Mouse (Mus musculus): ENCODE measurements around the gene Emp2.

The Emp2 gene

DNA sequence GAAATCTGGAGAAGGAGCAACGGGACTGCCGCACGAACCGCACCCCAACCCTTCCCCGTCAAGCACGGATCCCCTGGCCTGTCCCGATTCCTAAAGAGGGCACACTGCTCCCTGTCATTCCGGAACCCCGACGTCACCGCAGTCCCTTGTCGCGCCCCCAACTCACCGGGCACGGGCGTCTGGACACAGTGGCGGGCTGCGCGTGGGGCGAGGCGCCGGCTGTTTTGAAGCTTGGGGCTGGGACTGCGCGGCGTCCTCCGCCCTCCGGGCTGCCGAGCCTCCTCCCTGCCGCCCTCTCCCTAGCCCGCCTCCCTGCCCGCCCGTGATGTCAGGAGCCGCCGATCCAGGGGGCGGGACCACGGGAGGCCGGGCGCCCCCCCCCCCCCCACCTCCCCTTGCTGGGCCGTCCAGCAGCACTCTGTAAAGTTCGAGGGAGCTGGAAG, at the start of gene Emp2:
TSS of gene Emp2 (minus strand) at position 323 of the 443 bp plus-strand sequence.
- in situ Hi-C loops (cut with MseI, MboI), result no loop called here

DNA sequence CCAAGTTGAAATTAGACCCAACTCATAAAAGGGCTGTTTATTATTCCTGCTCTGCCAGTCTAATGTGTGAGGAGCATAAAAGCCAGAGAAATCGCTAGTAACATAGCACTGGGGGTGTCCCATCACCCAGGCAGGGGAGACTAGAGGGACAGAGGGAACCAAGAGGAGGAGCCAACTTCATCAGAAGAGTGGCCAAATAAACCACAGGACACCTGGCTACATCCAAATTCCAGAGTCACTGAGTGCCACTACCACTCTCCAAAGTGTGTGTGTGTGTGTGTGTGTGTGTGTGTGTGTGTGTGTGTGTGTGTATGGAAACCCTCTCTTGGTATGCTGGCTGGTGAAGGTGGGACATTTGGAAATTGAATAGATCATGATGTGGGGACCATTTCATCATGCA, 49.3 kb upstream of the Emp2 start:
- in situ Hi-C loops (cut with MseI, MboI), result no loop called here

DNA sequence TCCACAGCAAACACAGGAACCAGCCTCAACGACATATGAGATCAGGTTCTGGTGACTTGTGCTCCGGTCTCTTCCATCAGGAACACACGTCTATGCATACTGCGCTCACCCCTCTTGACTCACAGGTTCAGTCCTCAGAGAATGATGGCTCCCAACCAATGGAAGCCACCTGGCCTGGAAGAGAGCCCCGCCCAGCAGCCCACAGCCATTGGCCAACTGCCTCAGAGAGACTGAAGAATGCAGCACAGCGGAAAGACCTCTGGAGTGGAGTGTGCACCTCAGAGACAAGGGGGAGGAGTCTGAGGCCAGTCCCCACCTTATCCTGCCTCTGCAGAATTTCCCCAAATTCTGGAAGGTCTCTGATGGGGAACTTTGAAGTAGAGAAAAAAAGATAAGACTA, 45.5 kb upstream of the Emp2 start:
- in situ Hi-C loops (cut with MseI, MboI), result no loop called here

DNA sequence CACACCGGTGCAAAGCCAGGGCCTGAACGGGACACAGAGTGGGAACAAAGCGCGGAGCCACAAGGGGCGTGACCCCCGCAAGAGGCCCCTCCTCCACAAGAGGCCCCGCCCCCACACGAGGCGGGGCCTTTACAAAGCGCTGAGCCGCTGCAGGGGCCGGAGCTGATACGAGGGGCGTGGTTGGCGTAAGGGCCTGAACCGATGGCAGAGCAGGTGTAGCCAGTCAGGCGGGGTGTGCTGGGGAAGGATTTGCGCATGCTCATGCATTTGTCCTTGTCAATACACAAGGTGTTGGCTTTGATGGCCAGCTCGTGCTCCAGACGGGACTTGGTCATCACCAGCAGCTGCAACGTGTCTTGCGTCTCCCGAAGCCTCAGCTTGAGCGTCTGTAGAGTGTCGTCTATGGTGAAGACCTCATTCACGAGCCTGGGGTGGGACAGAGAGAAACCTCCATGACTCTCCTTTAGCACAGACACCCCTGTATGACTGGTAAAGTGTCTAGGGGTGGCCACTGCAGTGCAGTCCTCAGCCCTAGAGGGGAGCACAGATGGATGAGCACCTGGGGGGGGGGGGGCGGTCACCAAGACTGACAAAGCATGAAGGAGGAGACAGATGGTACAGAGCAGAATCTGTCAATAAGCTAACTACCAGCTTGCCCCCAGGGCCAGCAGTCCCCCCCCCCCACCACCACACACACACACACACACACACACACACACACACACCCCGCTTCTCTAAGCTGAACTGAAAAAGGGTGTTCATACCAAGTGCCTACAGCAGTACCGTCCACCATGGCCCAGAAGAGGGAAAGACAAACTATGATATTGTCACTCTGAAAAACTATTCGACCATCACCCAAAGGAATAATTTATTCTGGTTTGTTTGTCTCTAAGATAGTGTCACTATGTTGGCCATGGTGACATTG, 44.5 kb upstream of the Emp2 start:
- in situ Hi-C loops (cut with MseI, MboI), result no loop called here

DNA sequence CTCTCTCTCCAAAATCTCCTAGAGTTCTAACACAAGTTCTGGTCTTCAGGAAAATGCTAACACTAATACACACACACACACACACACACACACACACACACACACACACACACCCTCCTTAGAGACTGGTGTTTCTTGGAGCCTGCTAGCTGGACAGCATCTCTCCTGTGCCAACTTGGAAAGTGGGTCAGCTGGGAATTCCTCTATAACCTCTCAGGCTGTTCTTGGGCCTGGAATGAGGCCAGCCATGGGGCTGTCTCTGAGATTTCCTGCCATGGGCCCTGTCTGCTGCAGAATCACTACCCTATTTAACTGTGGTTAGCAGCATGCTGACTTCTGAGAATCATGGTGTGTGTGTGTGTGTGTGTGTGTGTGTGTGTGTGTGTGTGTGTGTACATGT, 41.2 kb upstream of the Emp2 start:
- in situ Hi-C loops (cut with MseI, MboI), result no loop called here

DNA sequence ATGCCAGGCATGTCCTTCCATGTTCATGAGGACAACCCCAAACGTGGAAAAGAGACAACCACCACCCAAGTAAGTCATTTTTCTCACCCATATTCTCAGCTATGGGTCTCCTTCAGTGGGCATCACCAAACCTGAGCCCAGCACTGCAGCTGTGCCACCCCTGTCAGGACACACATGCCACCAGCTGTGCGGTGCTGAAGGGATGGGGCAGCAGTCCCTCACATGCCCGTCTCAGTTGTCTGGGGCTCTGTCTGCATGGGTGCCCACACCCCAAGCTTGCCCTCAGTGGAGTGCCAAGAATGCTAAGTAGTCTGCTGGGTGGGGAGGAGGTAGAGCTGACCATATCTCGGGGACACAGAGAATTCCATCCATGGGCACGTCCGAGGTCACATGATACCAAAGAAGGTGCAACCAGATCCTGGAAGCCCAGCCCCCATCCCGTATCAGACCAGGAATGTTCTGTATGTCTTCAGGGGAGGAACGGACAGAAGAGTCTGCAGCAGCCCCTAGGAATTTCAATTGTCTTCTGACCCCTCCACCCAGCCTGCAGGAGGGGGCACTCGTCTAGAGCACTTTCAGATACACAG, 37.4 kb upstream of the Emp2 start:
- in situ Hi-C loops (cut with MseI, MboI), result no loop called here

DNA sequence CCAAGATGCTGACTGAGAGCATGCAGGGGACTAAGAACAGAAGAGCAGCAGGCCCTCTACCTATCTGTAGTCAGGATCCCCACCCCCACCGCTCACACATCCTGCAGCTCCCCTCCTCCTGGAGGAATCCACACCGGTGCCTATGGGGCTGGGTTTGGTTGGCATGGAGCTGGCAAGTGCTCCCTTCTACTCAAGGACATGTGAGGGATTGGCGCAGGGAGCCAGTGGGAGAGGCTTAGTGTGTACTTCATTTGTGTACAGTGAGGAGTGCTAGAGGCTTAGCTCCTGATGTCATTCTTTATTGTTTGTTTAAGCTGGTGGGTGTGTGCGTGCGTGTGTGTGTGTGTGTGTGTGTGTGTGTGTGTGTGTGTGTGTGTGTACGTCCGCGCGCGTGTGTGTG, 36.1 kb upstream of the Emp2 start:
- in situ Hi-C loops (cut with MseI, MboI), result no loop called here

DNA sequence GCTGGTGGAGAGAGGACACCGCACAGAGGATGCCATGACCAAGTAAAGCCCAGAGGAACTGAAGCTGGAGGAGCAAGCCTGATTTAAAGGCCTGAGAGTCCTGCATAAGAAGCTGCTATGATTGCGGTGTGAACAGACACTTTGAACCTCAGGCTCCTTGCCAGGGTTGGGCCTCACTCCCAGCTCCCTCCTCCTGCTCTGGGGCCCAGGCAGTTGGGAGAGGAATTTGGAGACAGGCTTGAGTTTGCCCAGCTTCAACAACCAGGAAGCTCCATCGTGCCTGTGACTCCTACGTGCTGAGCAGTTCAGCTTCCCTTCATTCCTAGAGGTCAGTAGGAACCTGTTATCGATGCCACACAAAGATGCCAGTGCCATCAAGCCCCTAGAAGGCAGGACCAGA, 35.7 kb upstream of the Emp2 start:
- in situ Hi-C loops (cut with MseI, MboI), result no loop called here

DNA sequence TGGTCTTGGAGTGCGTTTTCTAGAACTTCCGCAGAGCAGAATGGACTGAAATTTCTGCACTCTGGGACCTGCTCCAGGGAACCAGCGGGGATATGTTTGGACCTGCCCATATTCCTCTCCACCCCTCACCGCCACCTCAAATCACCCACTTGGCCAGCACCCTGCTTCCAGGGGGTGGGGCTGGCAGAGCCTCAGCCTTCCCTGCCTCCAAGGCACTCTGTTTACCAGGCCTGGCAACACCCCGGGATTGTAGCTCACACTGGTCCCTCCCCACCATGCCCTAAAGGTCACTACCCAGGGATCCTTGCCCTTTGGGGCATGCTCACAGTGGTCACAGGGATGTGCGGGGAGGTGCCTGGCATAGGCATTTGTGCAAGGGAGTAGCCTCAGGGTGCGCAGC, 33.8 kb upstream of the Emp2 start:
- in situ Hi-C loops (cut with MseI, MboI), result no loop called here

DNA sequence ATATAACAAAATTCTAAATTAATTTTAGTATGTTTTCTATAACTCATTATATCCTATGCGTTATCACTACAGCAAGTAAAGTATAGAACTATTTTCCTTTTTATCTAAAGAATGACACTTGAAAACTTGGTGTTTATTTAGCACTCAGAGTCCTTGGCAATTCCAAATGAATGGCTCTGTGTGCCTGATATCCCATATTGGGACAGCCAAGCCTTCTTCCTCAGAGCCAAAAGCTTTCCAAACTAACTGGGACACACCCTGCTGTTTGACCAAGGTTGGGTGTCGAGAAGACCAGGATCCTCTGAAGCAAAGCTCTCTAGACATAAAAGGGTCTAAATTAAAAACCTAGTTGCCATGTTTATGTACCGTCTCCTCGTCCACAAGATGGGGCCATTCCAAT, 27.3 kb upstream of the Emp2 start:
- in situ Hi-C loops (cut with MseI, MboI), result no loop called here

DNA sequence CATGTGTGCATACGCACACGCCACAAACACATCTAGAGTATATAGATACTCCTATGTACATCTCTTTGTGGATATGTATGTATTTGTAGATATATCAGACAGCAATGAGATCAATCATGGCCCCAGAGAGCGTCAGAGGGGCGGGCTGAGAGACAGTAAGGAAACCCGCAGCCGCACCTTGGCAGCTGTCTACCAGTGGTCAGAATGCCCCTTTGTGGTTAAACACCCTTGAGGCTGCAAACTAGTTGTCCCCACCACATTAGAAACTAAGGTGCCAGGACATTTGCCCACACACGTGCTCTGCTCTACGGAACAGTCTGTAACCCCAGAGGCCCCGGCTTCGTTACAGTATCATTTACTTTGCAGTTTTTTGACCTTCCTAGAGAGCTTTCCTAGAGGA, 26.2 kb upstream of the Emp2 start:
- in situ Hi-C loops (cut with MseI, MboI), result no loop called here

DNA sequence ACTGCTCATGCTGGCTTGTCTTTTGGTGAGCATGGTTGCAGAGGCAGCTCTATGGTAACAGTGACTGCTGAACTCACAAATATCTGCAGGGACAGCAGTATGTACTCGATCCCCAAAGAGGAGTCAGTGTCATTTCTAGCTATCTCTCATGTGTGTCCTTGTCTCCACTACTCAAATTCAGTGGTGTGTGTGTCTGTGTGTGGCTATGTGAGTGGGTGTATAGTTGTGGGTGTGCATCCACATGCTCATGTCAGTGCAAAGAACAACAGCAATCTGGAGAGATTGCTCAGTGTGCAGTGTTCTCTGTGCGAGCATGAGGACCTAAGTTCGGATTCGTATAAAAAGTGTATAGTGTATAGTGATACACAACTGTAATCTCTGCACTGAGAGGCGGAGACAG, 24.8 kb upstream of the Emp2 start:
- in situ Hi-C loops (cut with MseI, MboI), result no loop called here

DNA sequence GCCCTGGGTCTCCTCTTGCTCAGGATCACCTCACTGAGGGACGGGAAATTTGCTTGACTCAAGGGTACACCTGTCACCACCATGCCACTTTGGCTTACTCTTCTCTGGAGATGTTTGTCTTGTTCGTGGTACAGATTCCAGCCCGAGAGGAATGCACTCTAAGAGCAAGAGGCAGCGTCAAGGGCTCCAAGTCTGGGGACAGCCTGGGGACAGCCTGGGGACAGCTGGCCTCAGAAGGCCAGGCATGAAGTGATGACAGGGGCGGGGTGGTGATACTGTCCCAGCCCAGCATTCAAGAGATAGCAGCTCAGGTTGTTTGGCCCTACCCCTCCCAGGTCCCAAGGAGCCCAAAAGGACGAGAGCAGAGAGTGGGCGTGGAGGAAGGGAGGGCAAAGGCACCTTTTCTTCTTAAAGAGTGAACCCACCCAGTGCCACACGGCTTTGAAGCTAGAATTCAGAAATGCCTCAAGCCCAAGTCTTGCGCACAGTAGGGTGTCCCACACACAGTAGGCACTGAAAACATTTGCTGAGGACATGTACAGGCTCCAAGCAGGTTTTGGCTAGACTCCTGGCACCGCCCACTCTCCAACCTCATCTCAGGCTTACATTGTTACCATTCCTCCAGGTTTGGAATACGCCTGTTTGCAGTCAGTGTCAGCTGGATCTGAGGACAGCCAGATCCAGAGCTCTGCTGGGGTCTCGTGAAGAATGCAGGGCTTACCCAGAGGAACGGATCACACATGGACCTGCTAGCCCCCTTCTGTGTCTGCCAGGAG, 23.8 kb upstream of the Emp2 start:
- in situ Hi-C loops (cut with MseI, MboI), result no loop called here

DNA sequence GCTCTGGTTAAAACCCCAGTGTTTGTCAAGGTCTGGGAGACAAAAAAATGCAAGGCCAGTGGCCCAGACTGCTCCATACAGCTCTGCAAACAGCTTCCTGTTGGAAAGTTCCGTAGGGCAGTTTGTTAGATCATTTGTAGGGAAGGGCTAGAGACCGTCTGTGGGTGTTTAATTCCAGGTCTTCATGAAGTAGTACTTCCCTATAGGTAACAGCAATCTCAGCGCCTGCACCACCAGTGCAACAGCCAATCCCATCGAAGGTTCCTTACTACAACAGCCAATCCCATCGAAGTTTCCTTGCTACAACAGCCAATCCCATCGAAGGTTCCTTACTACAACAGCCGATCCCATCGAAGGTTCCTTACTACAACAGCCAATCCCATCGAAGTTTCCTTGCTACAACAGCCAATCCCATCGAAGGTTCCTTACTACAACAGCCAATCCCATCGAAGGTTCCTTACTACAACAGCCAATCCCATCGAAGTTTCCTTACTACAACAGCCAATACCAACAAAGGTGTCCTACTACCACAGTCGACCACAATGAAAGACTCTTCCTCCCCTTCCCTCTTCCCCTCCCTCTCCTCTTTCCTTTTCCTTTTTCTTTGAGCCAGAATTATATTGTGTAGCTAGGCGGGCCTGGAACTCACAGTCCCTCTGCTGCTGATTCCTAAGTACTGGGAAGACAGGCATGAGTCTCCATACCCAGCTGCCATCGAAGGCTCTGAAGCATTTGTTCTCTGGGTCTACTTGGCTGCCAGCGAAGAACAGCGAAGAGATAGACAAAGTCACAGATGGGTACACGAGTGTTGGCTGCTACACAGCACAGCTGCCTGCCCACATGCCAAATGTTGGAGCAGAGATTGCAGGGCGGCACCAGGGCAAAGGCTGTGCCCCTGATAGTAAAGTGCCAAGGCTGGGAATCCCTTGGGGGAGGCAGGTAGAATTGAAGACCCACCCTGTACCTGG, 23.0 kb upstream of the Emp2 start:
- in situ Hi-C loops (cut with MseI, MboI), result no loop called here

DNA sequence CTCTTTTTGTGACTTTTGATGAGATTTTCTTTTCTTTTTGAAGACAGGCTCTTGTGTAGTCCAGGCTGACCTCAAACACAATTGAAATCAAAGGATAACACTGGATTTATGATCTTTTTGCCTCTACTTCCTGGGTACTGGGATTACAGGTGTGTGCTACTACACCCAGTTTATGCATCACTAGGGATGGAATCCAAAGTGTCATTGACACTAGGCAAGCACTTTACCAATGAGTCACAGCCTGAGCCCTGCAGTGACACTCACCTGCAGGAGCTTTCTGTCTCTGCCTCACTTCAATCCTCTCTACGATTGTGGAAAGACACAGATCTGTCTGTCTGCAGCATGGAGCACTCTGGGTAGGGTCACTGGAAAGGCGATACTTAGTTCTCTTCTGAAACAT, 22.2 kb upstream of the Emp2 start:
- in situ Hi-C loops (cut with MseI, MboI), result no loop called here

DNA sequence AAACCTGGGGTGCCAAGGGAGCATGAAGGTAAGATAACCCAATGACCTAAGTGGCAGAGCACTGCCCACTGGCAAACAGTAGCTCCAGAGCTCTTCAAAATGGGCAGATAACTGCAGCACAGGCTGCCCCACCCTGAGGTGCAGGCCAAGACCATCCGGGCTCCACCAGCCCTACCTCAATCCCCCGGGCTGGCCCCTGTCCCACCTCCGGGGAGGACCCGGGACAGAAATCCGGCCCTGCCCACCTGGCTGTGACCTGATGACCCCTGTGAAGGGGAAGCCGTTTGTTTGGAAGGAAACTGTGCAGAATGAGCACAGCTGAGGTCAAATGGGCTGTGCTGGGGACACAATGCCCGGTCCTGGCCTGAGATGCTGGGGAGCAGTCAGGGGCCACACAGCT, 19.0 kb upstream of the Emp2 start:
- in situ Hi-C loops (cut with MseI, MboI), result no loop called here

DNA sequence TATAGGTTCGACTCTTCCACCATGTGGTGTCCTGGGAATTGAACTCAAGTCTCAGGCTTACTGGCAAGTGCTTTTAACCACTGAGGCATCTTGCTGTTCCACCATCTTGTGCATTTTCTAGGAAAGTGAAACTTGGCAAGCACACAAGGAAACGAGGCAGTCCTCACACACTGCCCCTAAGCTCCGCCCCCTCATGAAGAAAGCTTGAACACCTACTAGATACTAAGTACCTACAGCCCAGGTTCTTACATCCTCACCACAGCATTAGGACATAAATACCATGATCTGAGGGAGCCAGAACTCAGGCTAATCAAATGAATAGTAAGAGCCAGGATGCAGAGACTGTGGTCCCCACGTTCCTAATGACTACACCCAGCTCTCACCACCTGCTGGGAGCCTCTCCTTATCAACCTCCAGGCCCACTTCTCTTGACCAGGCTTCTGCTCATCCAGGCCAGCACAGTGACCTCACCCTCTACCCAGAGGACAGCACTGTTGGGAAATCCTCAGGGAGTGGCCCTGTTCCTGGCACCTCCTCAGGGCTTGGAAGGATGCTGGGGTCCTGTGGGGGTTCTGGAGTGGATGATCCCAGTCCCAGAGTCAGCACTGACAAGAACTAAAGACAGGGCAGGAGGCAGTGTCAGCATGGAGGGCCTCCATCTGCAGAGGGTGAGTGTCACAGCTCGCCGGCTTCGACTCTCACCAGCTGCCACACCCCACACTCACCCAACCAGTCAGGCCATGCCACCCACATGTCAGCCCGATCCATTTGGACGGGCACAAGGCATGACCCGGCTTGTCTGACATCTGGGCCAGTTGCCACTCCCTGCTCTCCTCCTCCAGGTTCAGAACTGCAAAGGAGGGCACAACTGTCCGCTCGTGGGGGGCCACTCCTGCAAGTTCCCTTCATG, 17.1 kb upstream of the Emp2 start:
- in situ Hi-C loops (cut with MseI, MboI), result no loop called here

DNA sequence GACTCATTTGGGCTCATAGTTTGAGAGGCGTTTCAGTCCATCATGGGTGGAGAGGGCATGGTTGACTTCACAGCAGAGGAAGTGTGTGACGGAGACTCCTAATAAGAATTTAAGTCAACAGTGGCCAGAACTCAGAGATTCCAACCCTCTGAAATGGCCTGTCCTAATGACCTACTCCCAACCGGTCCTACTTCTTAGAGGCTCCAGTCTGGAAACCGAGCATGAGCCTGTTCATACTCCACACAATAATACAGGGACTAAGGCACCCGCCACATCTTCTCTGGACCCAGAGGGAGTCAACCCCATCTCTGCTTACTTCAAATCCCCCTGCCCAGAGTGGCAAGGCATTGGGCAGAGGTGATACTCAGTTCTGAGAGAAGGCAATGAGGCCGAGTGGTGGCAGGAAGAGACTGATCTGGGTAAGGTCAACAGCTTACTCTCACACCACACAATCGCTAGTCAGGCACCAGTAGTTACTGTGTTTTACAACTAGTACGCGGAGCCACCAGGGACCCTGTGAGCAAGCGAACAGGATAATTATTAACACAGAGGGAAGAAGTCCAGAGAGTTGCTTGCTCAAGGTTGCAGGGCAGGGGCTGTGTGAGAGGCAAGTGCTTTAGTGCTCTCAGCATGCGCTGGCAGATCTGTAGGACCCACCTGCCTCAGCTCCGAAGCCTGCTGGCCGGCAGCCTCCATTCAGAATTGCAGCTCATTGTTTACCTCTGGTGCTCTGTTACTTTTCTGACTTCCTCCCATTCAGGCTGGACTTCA, 14.0 kb upstream of the Emp2 start:
- in situ Hi-C loops (cut with MseI, MboI), result no loop called here

DNA sequence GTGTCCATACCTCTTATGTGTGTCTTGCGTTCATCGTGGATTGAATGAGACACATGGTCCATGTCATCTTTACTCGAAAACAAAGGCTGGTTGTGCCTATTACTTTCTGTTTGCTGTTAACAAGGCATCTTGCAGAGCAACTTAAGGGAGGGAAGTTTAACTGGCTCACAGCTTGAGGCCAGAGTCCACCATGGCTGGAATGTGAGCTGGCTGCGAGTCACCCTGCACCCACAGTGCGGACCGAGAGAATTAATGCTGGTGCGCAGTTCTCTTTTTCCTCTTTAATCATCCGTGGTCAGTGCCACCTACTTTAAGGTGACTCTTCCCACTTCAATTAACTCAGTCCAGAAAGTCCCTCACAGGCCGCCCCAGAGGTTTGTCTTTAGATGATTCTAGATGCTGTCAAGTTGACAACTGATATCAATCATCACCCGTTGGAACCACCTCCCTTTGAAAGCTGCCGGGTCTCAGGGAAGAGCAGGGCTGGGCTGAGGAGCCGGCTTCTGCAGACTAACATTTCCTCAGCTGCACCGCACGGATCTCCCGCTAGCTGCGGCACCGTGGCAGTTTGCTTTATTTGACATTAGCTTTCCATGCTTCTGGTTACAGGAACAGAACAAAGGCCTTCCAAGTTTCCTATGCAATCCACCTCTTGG, 6.3 kb upstream of the Emp2 start:
- in situ Hi-C loops (cut with MseI, MboI), result no loop called here
